Mouse (Mus musculus): ENCODE results near the gene Olfr390. TPM values are rescaled to one million over a fixed set of nuclear protein-coding genes. Genes with fewer than 3 reads are reported as not detected.

Gene Olfr390
- not detected for total RNA-seq (2021)
- long read RNA-seq, experiment 1 = 0 reads
- long read RNA-seq, experiment 2 = 0 reads

- TF ChIP-seq CTCF (IDR thresholded peaks at IDR 0.05) = no peak
- Histone ChIP-seq H3K4me3 (no peak within 1 kb of the TSS), H3K27ac (no peak within 1 kb of the TSS)
- no peak for DNase-seq
- intact Hi-C loops (cut with DNase I) = no loop called here
These were observed at the start of gene Olfr390 for GRCm38 (mm10) chr11:73782664-73783063. Gene Olfr390, plus strand, starts transcription at chr11:73782964.

- Histone ChIP-seq H3K4me3 (no peak overlapping the region), H3K27ac (no peak overlapping the region)
- intact Hi-C loops (cut with DNase I) = no loop called here
- no peak for TF ChIP-seq CTCF (IDR thresholded peaks at IDR 0.05)
- no peak for DNase-seq
These were observed 23.6 kb upstream of the Olfr390 start for GRCm38 (mm10) chr11:73759115-73759514.

GRCm38 (mm10) chr11:73780613-73781012 lies 2.2 kb upstream of the Olfr390 start, which contains the start of gene Olfr389:
Gene Olfr389, minus strand, starts transcription at chr11:73780713.
- no peak for TF ChIP-seq CTCF (IDR thresholded peaks at IDR 0.05)
- DNase-seq = no peak
- intact Hi-C loops (cut with DNase I) = no loop called here
- H3K4me3 ChIP-seq = no peak within 1 kb of the TSS
- H3K27ac ChIP-seq = no peak within 1 kb of the TSS

GRCm38 (mm10) chr11:73802952-73803351 lies 20.2 kb downstream of the Olfr390 start, which contains the start of gene Olfr391-ps:
Gene Olfr391-ps, minus strand, starts transcription at chr11:73803052.
- intact Hi-C loops (cut with DNase I) = no loop called here
- no peak for DNase-seq
- H3K4me3 ChIP-seq = no peak within 1 kb of the TSS
- no peak for TF ChIP-seq CTCF (IDR thresholded peaks at IDR 0.05)
- no peak within 1 kb of the TSS for H3K27ac ChIP-seq

GRCm38 (mm10) chr11:73816949-73817348 lies 34.2 kb downstream of the Olfr390 start, which contains the start of gene Olfr392:
Gene Olfr392, minus strand, starts transcription at chr11:73817049.
- H3K4me3 ChIP-seq = no peak within 1 kb of the TSS
- no peak within 1 kb of the TSS for H3K27ac ChIP-seq
- no peak for DNase-seq
- intact Hi-C loops (cut with DNase I) = no loop called here
- TF ChIP-seq CTCF (IDR thresholded peaks at IDR 0.05) = no peak

Other genes with a start within 250 kb of the Olfr390 start
- not detected for gene Olfr385, start 190.0 kb upstream of the Olfr390 start, total RNA-seq (2021)
- not detected for gene Olfr384, start 184.4 kb upstream of the Olfr390 start, total RNA-seq (2021)
- not detected for gene Zfp735, start 94.2 kb upstream of the Olfr390 start, total RNA-seq (2021)
- not detected for gene Olfr389, start 2.3 kb upstream of the Olfr390 start, total RNA-seq (2021)
- gene Olfr391-ps, start 20.1 kb downstream of the Olfr390 start, total RNA-seq (2021) = not detected
- not detected for gene Olfr392, start 34.1 kb downstream of the Olfr390 start, total RNA-seq (2021)
- gene Olfr393, start 68.5 kb downstream of the Olfr390 start, total RNA-seq (2021) = not detected
- not detected for gene Olfr394, start 107.8 kb downstream of the Olfr390 start, total RNA-seq (2021)
- not detected for gene Olfr395, start 126.3 kb downstream of the Olfr390 start, total RNA-seq (2021)
- not detected for gene Olfr23, start 153.7 kb downstream of the Olfr390 start, total RNA-seq (2021)
- gene Olfr397, start 177.9 kb downstream of the Olfr390 start, total RNA-seq (2021) = not detected
- not detected for gene Olfr398, start 207.4 kb downstream of the Olfr390 start, total RNA-seq (2021)